Mouse (Mus musculus): ENCODE data around the gene Rhbg. TPM values are rescaled to one million over a fixed set of nuclear protein-coding genes. Genes with fewer than 3 reads are reported as not detected.

Rhbg gene
- total RNA-seq, 2 experiments from 2014 or later, result 0.64 TPM; not detected in 1

DNA sequence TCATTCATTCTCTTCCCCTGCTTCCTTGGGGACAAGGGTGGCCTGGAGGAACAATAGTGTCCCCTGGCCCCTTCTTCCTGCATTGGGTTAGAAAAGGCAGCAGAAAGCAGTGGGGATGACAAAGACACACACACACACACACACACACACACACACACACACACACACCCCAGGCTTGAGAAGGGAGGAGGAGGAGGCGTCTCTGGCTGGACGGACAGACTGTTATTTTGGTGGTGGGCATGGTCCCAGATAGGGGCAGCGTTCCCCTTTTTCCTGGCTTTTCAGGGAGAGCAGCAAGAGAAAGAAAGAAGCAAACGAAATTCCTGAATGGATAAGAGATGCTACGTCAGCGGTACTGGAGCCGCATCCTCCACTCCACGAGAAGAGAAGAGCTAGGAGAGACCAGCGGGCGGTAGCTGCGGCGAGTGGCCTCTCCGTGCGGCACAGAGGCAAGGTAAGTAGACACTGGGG lies 47.6 kb downstream of the Rhbg start:
- no peak for DNase-seq

- no peak for DNase-seq
Observed at GRCm38 (mm10) chr3:88206500-88206899, 48.0 kb downstream of the Rhbg start.

DNA sequence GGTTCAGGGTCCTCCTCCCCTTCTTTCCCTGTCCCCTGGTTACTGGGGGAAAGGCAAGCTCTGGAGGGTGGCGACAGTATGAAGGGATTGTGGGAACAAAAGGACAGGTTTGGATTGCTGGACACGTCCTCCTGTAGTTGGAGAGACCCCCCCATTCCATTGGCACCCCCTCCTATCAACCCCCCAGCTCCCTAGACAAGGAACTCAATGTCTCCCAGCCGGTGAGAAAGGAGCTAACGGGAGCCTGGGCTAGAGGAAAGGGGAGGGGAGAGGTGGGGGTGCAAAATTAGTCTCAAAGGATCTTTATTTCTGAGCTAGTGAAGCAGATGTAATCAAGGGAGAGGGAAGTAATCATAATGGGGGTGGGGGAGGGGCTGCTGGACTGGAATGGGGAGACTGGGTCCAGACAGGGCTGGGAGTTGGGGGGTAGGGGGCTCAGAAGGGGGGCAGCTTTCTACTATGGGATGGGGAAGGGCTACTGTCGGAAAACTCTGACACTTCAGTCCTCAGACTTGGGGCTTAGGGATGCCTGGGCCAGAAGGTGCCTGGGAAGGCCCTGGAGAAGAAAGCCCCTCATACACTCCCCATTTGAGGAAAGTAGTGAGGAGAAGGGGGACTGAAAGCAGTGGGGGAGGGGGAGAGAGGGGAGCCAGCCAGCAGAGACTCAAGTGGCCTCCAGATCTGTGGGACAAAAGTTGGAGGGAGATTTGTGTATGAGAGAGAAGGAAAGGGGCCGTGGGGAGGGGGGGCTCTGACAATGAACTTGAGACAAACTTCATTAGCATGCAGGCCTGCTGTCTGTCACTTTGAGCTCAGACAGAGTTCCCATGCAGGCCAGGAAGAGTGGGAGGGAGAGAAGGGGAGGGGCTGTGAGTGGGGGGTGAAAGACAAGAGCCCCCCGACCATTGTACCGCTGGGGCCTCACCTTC lies 48.7 kb downstream of the Rhbg start:
- no peak for DNase-seq

DNA sequence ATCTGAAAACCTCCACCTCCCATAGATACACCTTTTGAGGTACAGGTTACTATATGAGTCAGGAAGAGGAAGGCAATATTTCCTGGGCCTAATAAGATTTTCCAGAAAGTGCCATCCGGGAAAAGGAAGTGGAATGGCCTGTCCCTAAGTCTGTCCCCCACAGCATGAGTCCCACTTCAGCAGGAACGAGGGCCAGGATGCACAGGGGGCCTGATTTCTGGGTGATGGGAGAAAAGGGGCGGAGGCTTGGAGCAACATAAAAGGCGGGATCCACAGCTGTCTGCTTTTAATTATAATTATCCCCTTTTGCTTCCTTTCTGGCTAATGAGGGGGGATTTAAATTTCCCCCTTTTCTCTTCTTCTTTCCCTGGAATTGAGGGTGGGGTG lies 49.3 kb downstream of the Rhbg start:
- no peak for DNase-seq

DNA sequence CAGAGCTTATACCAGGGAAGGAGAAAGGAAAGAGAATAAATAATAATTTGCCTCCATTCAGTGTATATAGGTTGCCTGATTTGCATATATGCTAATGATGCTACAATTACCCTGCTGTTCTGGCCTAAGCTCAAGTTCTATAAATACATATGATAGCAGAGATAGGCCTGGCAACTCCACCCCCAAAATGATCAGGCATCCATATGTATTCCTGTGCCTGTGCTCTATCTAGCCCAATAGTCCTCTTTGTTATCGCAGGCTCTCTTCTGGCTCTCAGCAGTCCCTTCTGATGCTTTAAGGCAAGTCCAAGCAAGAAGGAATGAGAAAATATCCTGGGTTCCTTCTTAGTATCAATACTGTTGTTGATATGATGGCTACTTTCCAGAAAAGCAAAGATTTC lies 49.8 kb downstream of the Rhbg start:
- DNase-seq, result no peak

DNA sequence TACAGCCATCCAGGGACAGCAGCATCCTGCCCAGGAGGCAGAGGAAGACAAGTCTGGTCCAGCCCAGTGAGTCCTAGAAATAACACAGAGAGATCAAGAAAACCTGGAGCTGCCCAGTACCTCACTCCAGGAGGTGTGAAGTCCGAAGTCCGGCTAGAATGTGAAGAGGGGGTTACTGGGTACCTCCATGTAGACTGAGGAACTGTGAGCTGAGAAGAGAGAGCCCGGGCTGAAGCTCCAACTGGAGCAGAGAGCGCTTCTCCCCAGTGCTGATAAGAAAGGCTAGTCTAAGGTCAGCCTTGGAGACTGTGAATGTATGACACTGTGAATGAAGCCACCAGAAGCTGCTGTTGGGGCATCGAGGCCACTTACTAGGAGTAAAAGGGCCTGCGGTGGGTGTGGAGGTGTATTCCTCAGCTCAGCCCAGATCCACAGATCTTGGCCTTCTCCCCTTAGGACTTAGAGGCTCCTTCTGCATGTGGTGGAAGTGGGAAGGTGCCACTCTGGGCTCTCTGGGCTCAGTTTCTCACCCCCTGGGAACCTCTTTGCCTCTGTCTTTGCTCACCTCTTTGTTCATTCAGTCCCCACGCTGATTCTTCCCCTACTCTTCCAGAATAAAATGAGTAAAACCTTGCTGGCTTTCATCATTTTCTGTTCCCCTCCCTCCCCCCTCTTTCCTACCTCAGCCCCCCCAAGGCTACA lies 50.4 kb downstream of the Rhbg start:
- DNase-seq, result no peak

GRCm38 (mm10) chr3:88203456-88203855 lies 51.1 kb downstream of the Rhbg start:
- no peak for DNase-seq

DNA sequence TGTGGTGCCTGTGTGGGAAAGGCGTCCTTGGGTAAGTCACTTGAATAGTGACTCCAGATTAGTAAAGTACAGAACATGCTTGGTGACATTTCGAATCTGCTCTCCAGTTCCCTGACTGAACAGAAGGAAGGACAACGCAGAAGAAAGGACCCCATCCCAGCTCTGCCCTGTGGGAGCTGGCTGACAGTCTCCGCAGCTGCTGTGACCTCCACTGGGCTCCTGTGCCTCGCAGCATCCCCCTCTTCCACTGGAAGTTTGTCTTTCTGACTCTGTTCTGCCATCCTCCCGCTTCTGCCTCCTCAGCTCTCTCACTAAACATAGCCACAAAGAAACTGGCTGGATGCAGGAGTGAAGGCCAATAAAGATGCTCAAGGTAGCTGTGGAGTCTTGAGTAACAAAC lies 51.5 kb downstream of the Rhbg start:
- DNase-seq, result no peak

GRCm38 (mm10) chr3:88201640-88202039 lies 52.9 kb downstream of the Rhbg start:
- no peak for DNase-seq

GRCm38 (mm10) chr3:88200972-88201330 lies 53.6 kb downstream of the Rhbg start:
- DNase-seq, result no peak

DNA sequence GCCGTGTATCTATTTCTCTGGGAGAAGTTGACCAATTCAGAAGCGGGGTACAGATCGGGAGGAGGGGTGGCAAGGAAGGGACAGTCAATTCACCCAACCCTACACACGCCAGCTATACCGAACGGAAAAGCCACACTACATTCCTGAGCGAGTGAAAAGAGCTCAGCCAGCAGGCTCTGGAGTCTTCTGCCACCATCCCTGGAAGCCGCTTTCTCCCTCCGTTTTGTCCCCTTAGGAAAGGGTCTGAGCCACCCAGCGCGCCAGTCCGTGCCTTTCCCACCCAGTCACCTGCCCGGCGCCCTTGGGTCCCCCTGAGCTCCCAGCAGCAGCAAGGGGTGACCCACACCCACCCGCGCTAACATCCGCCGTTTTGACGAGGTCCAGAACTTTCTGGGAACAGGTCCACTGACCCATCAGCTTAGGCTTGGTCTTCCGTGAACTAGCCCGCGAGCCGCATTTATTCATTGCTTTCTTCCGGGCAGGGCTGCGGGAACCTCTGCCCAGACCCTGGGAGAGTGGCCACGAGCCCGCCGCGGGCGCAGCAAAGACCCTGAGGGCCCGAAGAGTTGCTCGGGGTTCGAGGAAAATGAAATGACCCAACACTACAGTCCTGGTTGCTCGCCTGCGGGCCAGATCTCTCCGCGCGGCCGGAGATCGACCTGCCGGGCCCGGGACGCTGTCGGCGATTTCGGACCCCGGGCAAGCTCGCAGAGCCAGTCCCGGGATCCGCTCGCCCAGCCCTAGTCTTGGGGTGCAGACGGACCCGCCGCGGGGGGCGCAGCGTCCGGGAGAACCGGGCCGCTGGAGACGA lies 54.1 kb downstream of the Rhbg start:
- DNase-seq, result peak in 1 of 2 experiments; percentile 40

- DNase-seq, result no peak
Observed at GRCm38 (mm10) chr3:88199541-88200110, 54.9 kb downstream of the Rhbg start.

GRCm38 (mm10) chr3:88198505-88199020 lies 55.9 kb downstream of the Rhbg start:
- no peak for DNase-seq

GRCm38 (mm10) chr3:88197741-88198504 lies 56.6 kb downstream of the Rhbg start:
- no peak for DNase-seq

Small RNA genes within 50 kb of the gene (microRNA-seq; reads per million reads assigned to microRNA genes)
- 0 reads per million in 2 experiments for gene Gm25641
- gene Mir3093, result 0 reads per million in 2 experiments
- gene Mir9-1, result 0 reads per million in 2 experiments

Other genes starting within 250 kb of the Rhbg start
- not detected for gene Hapln2, start 227.1 kb downstream of the Rhbg start, total RNA-seq (2021)
- gene Gpatch4, start 211.6 kb downstream of the Rhbg start, total RNA-seq (2021), result 10 to 100 TPM; 10.9 to 12.3 TPM
- 10 to 100 TPM; 90.7 to 95.9 TPM for gene Naxe, start 196.2 kb downstream of the Rhbg start, total RNA-seq (2021)
- gene Ttc24, start 176.4 kb downstream of the Rhbg start, total RNA-seq (2021), result not detected
- gene Iqgap3, start 172.7 kb downstream of the Rhbg start, total RNA-seq (2021), result under 1 TPM; 0.39 to 0.69 TPM
- 100 to 1,000 TPM; 120 TPM for gene Mef2d, start 112.3 kb downstream of the Rhbg start, total RNA-seq (2021)
- gene Gm38392, start 32.5 kb upstream of the Rhbg start, total RNA-seq (2021), result under 1 TPM; 0.30 to 0.33 TPM
- 1 to 10 TPM; 6.7 to 7.3 TPM for gene Tsacc, start 42.3 kb upstream of the Rhbg start, total RNA-seq (2021)
- gene Cct3, start 42.4 kb upstream of the Rhbg start, total RNA-seq (2021), result 100 to 1,000 TPM; 184 to 197 TPM
- 10 to 100 TPM; 67.8 to 84.2 TPM for gene Glmp, start 70.3 kb upstream of the Rhbg start, total RNA-seq (2021)
- 1 to 10 TPM; 1.4 to 4.3 TPM for gene Tmem79, start 81.4 kb upstream of the Rhbg start, total RNA-seq (2021)
- gene Smg5, start 81.6 kb upstream of the Rhbg start, total RNA-seq (2021), result 10 to 100 TPM; 48.3 to 55.9 TPM
- under 1 TPM; 0.60 to 0.67 TPM for gene Paqr6, start 109.9 kb upstream of the Rhbg start, total RNA-seq (2021)
- not detected for gene Bglap3, start 118.0 kb upstream of the Rhbg start, total RNA-seq (2021)
- not detected for gene Bglap2, start 124.0 kb upstream of the Rhbg start, total RNA-seq (2021)
- not detected for gene Bglap, start 129.8 kb upstream of the Rhbg start, total RNA-seq (2021)
- gene Pmf1, start 155.6 kb upstream of the Rhbg start, total RNA-seq (2021), result 10 to 100 TPM; 16.8 to 18.3 TPM
- 10 to 100 TPM; 12.3 to 14.2 TPM for gene Slc25a44, start 170.4 kb upstream of the Rhbg start, total RNA-seq (2021)
- gene Sema4a, start 206.5 kb upstream of the Rhbg start, total RNA-seq (2021), result 1 to 10 TPM; 4.4 to 5.9 TPM

Measured in heart, adult 18-20 months (tissue).